Mouse (Mus musculus) lung, adult 2 months (tissue): ENCODE data around the gene Gm45234. TPM values are rescaled to one million over a fixed set of nuclear protein-coding genes. Genes with fewer than 3 reads are reported as not detected.

ENCODE experiments used
- DNase-seq: peaks from one replicate; pipeline ENCODE4 v3.0.0; 2022
- H3K4me1 ChIP-seq: fragments of 200-500 bp; 2 replicates; pipeline ENCODE4 v1.6.1; 2011; ENCODE audit warnings: low read length; ENCODE audit not compliant: control insufficient read depth, insufficient read depth
- H3K4me3 ChIP-seq: fragments of 200-500 bp; replicated peaks from 2 replicates; pipeline ENCODE3; 2011; ENCODE audit warnings: low read depth, mild to moderate bottlenecking, control low read depth, low read length; ENCODE audit errors: extremely low read depth
- CTCF ChIP-seq: fragments of 200-500 bp; IDR thresholded peaks from 2 replicates; pipeline ENCODE4 v1.5.1; 2011; ENCODE audit warnings: mild to moderate bottlenecking, low read length, control low read depth; ENCODE audit not compliant: insufficient read depth
- POLR2A ChIP-seq: fragments of 200-500 bp; IDR thresholded peaks from 2 replicates; pipeline ENCODE4 v1.6.1; 2011; ENCODE audit warnings: low read depth, mild to moderate bottlenecking, control low read depth, low read length, borderline replicate concordance; ENCODE audit errors: extremely low read depth
- WGBS: fragments of 180-500 bp; shearing (Covaris S2); methylation state at CpG from one replicate; pipeline ENCODE4 v1.1.7; 2018; 5-methylcytosine and 5-hydroxymethylcytosine counted together
- polyA plus RNA-seq: library from polyadenylated mRNA; depleted of rRNA; stranded (reverse); fragments of >200 nt; gene quantifications from 2 replicates; pipeline ENCODE4 v1.2.3, GENCODE M21; 2012

The Gm45234 gene
- polyA plus RNA-seq, 1 experiment, result 0.08 TPM

DNA sequence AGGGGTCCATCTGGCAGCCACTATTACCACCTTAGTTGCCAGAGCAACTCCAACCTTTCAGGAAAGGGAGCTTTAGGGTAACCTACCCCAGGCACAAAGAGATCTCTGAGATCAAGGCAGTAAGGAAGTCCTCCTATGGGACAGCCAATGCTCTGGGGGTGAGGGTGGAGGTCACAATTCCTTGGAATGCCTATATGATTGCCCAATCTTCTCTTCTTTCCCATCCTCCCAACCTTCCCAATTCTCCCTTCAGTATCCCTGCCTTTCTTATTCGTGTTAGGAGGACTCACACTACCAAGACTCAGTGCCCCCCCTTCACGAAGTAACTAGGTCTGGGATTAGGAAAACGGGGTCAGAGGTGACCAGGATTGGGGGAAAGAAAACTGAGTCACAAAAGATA is 515 bp downstream of the Gm45234 start:
- peaks cover 12% of the 10 kb centered on the region; the same call in 1 of the 2 replicates for H3K4me1 ChIP-seq
- WGBS, result 11% methylated on average over 3 of the region's 3 CpGs
- peak overlapping the region; percentile 50 for H3K4me3 ChIP-seq
- no peak for DNase-seq
- TF ChIP-seq POLR2A (no peak), CTCF (no peak)

DNA sequence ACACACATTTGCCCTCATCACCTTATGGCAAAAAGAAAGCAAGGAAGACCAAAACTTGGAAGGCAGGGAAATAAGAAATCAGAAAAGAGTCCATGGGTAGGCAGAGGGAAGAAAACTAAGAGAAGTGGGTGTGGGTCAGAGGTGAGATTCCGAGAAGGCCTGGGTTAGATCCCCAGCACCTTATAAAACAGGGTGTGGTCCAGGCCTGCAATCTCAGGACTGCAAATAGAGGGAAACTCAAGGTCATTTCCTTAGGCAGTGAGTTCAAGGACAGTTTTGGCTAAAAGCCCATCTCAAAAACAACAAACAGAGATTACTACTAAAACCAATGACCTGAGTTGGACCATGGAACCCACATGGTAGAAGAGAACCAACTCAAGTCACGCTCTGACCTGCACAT is 2.0 kb downstream of the Gm45234 start:
- Histone ChIP-seq H3K4me3 (no peak overlapping the region), H3K4me1 (peaks cover 12% of the 10 kb centered on the region; the same call in 1 of the 2 replicates)
- no peak for DNase-seq
- no peak for TF ChIP-seq POLR2A
- no peak for TF ChIP-seq CTCF
- 62% methylated on average over 2 of the region's 2 CpGs for WGBS

DNA sequence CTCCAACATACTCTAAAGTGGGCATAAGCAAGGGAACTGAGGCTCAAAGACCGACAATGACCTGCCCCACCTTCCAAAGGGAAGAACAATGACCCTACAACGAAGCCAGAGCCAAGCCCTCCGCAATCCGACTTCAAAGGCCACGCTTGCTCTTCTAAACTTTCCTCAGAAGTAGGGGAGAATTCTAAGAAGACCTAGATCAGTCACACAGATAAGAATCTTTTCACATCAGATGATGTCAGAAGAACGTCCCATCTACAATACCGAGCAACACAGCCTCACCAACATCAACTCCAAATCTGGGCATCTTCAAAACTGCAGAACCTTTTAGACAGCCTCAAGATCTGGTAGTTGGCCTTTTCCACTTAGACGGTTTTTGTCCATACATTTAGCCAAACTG is 5.4 kb downstream of the Gm45234 start:
- no peak for TF ChIP-seq POLR2A
- TF ChIP-seq CTCF, result no peak
- Histone ChIP-seq H3K4me3 (no peak overlapping the region), H3K4me1 (peaks cover 10% of the 10 kb centered on the region)
- DNase-seq, result no peak
- 52% methylated on average over 8 of the region's 8 CpGs for WGBS

DNA sequence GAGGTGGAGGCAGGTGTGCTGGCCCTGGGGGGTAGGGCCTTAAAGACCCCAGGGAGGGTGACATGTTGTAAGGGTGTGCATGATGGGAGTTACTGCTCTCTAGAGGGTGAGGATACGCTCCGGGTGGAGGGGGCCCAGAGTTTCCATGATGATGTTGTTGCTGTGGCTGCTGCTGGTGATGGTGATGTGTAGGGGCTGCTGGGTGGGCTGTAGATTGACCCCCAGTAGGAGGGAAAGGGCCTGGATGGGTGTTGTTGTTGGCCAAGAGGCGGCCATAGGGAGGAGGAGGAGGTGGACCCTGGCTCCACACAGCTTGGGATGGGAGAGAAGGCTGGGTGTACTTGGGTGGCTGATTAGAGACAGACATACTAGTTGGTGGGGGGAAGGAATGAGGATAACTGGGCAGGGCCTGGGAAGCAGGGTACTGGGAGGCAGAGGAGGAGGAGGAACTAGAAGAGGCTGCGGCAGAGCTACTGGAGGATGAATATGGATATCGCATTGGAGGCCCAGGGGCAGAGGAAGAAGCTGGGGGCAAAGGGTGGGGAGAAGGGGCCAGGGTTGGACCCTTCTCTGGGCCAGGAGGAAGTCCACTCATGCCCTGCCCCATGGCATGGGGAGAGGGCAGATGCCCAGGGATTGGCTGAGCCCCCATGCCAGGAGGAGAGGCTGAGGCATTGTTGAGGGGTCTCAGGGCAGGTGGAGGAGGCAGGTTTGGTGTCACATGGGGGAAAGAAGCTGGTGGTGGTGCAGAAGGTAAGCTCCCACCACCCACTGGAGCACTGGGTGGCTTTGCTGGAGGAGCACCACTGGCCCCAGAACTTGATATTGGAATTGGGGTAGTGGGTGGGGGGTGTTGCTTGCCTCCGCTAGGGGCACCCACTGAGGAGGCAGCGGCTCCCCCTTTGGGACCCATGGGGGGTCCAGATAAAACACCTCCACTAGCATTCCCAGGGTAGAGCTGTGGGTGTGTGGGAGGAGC is 8.9 kb downstream of the Gm45234 start:
- Histone ChIP-seq H3K4me3 (no peak overlapping the region), H3K4me1 (peaks cover 6% of the 10 kb centered on the region; the same call in 1 of the 2 replicates)

DNA sequence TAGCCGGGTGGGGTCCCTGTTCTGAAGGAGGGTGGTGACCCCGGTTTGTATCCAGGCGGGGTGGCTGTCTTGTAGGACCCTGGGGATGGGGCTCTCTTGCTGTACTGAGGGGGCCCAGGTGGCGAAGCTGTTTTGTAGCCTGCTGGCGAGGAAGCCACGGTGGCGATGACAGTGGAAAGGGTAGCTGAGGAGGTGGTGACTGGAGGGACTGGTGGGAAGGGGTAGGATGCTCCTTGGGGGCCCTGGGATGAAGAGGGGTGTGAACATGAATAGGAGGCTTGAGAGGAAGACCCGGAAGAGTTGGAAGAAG is 9.6 kb downstream of the Gm45234 start:
- WGBS, result 36% methylated on average over 8 of the region's 8 CpGs
- Histone ChIP-seq H3K4me1 (peaks cover 8% of the 10 kb centered on the region), H3K4me3 (peak overlapping the region; percentile 70)
- no peak for DNase-seq
- TF ChIP-seq POLR2A, result 0 out of 2 replicates have a peak, but pooled peaks have one; percentile 7
- TF ChIP-seq CTCF, result no peak

More for the DNA sequence above, 8.9 kb downstream of the Gm45234 start:
- DNase-seq, result no peak
- 88% methylated on average over 7 of the region's 7 CpGs for WGBS
- no peak for TF ChIP-seq POLR2A
- no peak for TF ChIP-seq CTCF

DNA sequence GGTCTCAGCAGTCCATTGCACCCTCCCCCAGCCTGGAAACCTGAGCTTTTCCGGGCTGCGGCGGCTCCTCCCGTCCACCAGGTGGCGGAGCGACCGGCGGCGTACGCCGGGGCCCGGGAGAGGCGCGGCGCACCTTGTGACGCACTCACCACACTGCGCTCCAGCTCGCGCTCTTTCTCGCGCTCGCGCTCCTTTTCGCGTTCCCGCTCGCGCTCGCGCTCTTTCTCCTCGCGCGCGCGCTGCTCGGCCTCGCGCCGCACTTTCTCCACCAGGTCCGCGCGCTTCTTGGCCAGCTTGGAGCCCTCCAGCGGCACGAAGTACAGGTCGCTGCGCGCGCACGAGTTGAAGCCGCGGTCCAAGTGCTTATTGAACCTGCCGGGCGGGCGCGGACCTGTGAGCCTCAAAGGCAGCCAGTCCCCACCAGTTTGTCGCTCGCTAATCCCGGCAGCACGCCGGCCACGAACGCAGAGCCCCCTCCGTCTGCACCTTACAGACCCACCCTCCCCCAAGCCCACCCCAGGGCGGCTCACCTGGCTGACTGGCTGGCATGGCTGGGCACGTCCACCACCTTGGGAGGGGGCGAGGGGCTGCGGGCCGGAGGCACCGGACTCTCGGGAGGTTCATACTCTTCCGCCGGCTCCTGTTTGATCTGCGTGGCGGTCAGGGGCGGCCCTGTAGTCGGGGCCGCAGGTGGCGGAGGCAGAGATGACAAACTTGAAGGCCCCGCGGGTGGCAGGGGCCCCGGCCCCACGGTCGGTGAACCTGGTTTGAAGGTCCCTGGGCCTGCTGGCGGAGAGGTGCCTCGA is 10.1 kb downstream of the Gm45234 start:
- TF ChIP-seq CTCF (peak; percentile 55), POLR2A (peak; percentile 50; the same call in 1 of the 2 replicates)
- peak; percentile 92 for DNase-seq
- WGBS, result 7% methylated on average over 79 of the region's 85 CpGs
- H3K4me3 ChIP-seq, result peak overlapping the region; percentile 70
- H3K4me1 ChIP-seq, result peaks cover 8% of the 10 kb centered on the region

DNA sequence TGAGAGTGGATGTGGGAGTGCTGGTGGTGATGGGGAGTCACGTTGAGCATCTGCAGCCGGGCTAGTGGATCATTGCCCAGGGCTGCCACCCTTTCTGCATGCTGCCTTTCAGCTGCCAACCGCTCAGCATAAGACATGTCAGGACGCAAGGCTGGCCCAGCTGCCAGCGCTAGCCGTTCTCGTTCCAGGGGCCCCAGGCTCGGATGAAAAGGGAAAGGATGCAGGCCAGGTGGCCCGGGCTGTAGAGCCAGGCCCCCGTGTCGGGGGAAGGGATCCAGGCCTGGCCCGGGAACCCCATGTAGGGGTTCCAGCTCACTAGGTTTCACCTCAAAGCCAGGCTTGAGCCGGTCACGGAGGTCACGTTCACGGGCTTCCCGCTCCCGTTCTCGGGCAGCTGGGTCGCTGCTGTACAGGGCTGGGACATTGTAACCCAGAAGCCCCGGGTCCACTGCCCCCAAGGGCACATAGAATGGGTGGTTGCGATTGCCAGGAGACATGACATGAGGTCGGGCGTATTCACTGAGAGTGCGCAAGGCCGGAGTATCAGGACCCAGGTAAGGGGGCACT is 11.0 kb downstream of the Gm45234 start:
- 71% methylated on average over 26 of the region's 26 CpGs for WGBS
- TF ChIP-seq POLR2A (no peak), CTCF (no peak)
- peaks cover 9% of the 10 kb centered on the region for H3K4me1 ChIP-seq
- DNase-seq, result no peak
- H3K4me3 ChIP-seq, result peak overlapping the region; percentile 27

DNA sequence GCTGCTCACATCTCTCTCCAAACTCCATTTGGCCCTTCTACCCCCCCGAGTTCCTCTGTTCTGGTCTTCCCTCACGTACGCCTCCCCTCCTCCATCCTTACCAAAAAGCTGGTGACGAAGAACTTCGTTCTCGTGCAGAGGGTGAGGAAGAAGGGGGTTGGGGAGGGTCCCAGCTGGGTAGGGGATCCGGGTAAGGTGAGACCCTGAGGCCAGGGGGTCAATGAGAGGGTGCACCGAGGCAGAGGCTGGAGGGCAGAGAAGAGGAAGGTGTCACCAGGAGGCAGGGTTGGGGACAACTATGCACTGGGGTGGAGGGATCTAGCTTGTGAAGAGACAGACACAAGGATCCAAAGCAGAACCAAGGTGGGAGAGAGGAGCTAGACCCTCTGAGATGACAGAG is 12.2 kb downstream of the Gm45234 start:
- WGBS, result 86% methylated on average over 8 of the region's 8 CpGs
- DNase-seq, result no peak
- Histone ChIP-seq H3K4me3 (no peak overlapping the region), H3K4me1 (peaks cover 10% of the 10 kb centered on the region)
- no peak for TF ChIP-seq CTCF
- TF ChIP-seq POLR2A, result no peak

DNA sequence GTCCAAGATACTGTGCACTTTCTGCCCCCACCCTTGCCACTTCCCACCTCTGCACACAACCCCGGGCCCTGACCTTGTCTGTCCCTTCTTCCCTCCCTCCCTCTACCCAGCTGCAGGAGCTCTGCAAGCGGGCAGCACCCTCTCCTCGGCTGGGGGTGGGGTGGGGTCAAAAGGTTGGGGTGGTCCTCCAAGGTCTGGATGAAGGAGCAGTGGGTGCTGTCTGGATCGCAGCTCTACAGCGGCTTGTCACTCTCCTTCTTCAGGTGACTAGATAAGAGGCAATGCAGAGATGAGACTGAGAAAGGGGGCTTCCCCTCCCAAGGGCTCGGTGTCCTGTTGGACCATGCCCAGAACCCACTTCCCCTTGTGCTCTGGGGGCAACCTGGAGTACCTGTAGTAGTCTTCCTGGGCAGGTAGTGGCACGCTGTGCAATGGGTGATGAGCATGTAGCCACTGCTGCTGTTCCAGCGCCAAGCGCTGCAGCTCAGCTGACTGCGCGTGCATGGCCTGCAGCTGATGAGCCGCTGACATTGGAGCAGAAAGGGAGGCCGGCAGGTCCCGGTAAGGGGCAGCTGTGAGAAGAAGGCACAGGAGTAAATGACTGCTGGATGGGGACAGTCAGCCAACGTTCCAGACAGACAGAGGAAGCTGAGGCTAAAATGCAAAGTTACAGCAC is 12.8 kb downstream of the Gm45234 start:
- DNase-seq, result no peak

More for the DNA sequence above, 12.8 kb downstream of the Gm45234 start:
- Histone ChIP-seq H3K4me3 (no peak overlapping the region), H3K4me1 (peaks cover 10% of the 10 kb centered on the region)
- 88% methylated on average over 15 of the region's 15 CpGs for WGBS
- TF ChIP-seq CTCF (no peak), POLR2A (no peak)
